Mouse (Mus musculus) CH12.LX (cell line): ENCODE data around the gene Ap1m2.

Experiments
- CTCF ChIP-seq, 2 experiments: IDR thresholded peaks in 1 of 2; conservative IDR thresholded peaks in 1 of 2; 2 replicates each; pipeline ENCODE4 v1.5.1; 2011 to 2012; ENCODE audit warnings: low read depth in 2 of 2, low read length in 2 of 2, improper control_type of control experiment in 1 of 2, inconsistent platforms in 1 of 2, mild to moderate bottlenecking in 1 of 2, moderate library complexity in 1 of 2
- EP300 ChIP-seq: IDR thresholded peaks from 2 replicates; pipeline ENCODE4 v1.6.1; 2011; ENCODE audit warnings: low read length, improper control_type of control experiment
- HCFC1 ChIP-seq: IDR thresholded peaks from 2 replicates; pipeline ENCODE4 v1.6.1; 2012; ENCODE audit warnings: low read depth, mild to moderate bottlenecking, inconsistent platforms, low read length, improper control_type of control experiment
- POLR2A ChIP-seq: IDR thresholded peaks from 2 replicates; pipeline ENCODE4 v1.6.1; 2011; ENCODE audit warnings: low read depth, mild to moderate bottlenecking, improper control_type of control experiment, low read length
- USF2 ChIP-seq: conservative IDR thresholded peaks from 2 replicates; pipeline ENCODE4 v1.6.1; 2011; ENCODE audit warnings: low read depth, low read length, improper control_type of control experiment

- TF ChIP-seq CTCF (conservative IDR thresholded peaks at IDR 0.05 in 1 of 2, IDR thresholded peaks at IDR 0.05 in 1 of 2; ENCODE audit: low read depth in 2 of 2, low read length in 2 of 2) = no peak
- TF ChIP-seq EP300 = no peak
- TF ChIP-seq USF2 = peak; percentile 25; the same call in 1 of the 2 replicates
- TF ChIP-seq POLR2A = no peak
- TF ChIP-seq HCFC1 = no peak
Measured at GRCm38 (mm10) chr9:21286753-21287152, 25.4 kb downstream of the Ap1m2 start.
